Mouse (Mus musculus) urinary bladder, postnatal 4 days (tissue): ENCODE results near the gene Smr3a.

ENCODE experiments used
- DNase-seq, 2 experiments: peaks; one replicate each; pipeline ENCODE4 v3.0.0; 2021 to 2022; ENCODE audit warnings: low spot score in 2 of 2

Gene Smr3a

DNA sequence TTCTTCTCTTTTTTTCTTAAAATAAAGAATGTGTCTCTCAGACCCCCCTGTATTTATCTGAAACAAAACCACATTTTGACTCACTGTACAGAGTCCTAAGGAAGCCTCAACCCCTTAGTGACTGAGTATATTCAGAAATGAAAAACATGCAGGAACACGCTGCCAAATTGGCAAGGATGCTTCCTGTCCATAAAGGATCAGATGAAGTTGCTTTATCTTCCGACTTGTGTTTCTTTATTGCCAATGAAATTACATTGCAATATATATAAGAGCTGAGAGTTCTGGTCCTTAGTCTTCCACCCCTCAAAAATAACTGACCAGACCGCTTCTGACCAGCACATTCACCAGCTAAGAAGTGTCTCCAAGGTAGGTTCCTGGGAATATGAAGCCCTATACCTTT, at the start of gene Smr3a:
Gene Smr3a, plus strand, starts transcription at position 301 of the 400 bp plus-strand sequence.
- no peak for DNase-seq

GRCm38 (mm10) chr5:87969201-87969600, 33.1 kb upstream of the Smr3a start, which contains the start of the genes 2310003L06Rik and Gm28434:
TSS of gene 2310003L06Rik (plus strand) at chr5:87969459.
TSS of gene Gm28434 (plus strand) at chr5:87969517.
- no peak for DNase-seq

DNA sequence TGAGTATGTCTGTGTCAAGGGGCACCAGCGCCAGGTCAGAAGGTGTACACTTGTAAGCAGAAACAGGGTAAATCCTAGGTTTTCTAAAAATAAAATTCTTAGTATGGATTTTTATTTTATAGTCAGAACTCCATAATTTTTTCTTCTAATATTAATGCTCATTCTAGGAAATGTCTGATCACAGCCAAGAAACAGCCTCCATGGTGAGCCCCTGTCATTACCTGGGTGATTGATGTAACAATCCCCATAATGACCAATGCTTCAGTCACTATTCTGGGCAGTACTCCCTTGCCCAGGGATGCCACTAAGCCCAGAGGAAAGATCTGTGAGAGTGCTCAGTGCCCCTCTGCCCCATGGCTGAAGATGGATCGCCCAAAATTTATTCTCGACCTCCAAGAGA, 23.2 kb upstream of the Smr3a start, which contains the start of gene Cabs1:
Gene Cabs1, plus strand, starts transcription at position 301 of the 400 bp plus-strand sequence.
- no peak for DNase-seq

DNA sequence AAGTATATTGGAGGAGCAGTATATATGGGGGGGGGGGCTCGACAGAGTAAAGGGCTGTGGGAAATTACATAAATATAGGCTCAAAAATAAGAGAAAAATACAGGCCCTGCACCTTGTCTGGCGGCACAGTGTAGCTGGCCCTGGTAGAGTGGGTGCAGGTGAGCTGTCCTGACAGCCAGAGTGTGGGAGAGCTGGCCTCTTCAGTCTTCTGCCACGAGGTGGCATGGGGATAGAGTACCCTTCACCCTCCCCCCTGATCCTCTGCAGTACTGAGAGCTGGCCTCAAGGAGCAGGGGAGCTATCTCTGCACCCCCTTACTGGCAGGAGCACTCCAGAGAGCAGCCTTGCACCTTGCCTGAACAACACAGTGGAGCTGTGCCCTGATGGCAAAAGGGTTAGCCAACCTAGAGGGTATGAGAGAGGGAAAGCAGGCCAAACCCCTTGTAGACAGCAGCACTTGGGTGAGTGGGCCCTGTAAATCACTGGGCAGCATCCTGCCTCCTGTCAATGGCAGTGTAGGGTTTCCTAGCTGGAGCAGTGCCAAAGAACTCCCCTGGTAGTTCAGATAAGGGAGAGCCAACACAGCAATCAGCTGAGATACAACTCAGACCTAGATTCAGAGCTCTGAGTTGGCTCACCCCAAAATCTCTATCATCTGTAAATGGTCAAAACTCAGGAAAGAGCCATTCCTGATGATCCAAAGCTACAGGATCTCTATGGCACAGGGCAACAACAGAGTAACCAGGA, 19.7 kb upstream of the Smr3a start:
- no peak for DNase-seq

DNA sequence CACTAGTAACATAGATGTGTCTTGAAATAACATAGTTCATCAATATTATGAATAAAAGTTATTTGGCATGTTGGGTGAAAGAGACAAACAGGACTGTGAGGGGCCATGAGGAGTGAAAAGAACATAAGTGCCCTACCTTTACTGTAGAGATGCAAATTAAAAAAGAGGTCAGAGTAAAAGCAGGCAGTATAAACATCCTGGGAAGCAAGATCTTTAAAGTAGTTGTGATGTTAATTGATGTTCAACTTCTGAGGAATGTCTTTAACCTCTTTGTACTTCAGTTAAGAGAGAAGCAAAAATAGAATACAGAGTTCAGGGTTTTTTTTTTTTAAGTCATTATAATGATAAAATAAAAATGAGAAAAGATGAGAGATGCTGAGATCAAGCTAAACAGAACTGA, 2.9 kb downstream of the Smr3a start:
- DNase-seq = no peak
